In the genomic region with DNA sequence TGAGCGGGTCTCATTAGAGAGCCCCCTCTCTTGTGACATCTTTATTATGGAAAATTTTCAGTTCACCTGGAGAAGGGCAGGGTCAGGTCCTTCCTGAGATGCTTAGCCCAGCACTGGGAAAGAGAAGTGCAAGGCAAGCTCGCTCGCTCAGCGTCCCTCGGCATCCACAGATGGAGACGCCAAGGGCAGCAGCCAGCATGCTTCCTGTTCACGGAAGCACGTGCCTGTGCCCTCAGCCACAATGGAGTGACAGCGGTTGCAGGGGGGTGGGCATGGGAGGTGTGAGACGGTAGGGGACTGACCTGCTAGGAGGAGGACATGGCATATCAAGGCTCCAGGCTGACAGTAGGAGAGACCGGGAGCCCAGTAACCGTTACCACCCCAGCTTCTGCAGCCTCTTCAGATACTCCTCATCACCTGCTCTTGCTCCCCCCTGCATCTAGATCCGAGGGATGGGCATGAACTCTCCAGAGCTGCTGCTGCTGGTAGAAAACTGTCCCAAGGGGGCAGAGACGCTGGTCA, we compare ENCODE assay signal across 37 mouse cellular contexts. TPM values are rescaled to one million over a fixed set of nuclear protein-coding genes. Genes with fewer than 3 reads are reported as not detected.
"Had no signal": no experiment of that assay in that cellular context is flagged by ENCODE, and none has a peak within 500 bp of the region (broad histone marks: within the 10 kb centered on the region; RNA-seq: fewer than 3 reads in every experiment).

No protein-coding gene starts in this region.

- H3K4me3 ChIP-seq: heart, embryonic 13.5 days; heart, embryonic 15.5 days; intestine, embryonic 15.5 days; layer of hippocampus, adult 2 months; left cerebral cortex, adult 2 months; limb, embryonic 10.5 days; limb, embryonic 12.5 days; liver, embryonic 13.5 days; liver, embryonic 15.5 days had no signal

- H3K27ac ChIP-seq: heart, embryonic 13.5 days; heart, embryonic 15.5 days; hindbrain, embryonic 14.5 days; intestine, embryonic 15.5 days; layer of hippocampus, adult 2 months; left cerebral cortex, adult 2 months; limb, embryonic 10.5 days; limb, embryonic 12.5 days; liver, embryonic 13.5 days; liver, embryonic 15.5 days had no signal

- H3K27me3 ChIP-seq: heart, embryonic 13.5 days; heart, embryonic 15.5 days; intestine, embryonic 15.5 days; limb, embryonic 12.5 days; liver, embryonic 13.5 days; liver, embryonic 15.5 days had no signal

- ATAC-seq: hindbrain, embryonic 16.5 days; inflammation-experienced regulatory T-cells, adult 6 months; intestine, embryonic 15.5 days; intestine, postnatal 0 days had no signal

- H3K9me3 ChIP-seq: heart, embryonic 13.5 days; heart, embryonic 15.5 days; intestine, embryonic 15.5 days; limb, embryonic 10.5 days; limb, embryonic 12.5 days; liver, embryonic 13.5 days; liver, embryonic 15.5 days had no signal

- DNase-seq: gastrocnemius, postnatal 14 days; gastrocnemius, postnatal 36 days; heart, adult 18-20 months; heart, postnatal 14 days; heart, postnatal 36 days; kidney, adult 18-20 months; kidney, adult 8-10 months; kidney, postnatal 10 days; kidney, postnatal 25 days; kidney, postnatal 4 days; liver; liver, embryonic 13.5 days had no signal

- H3K9ac ChIP-seq: heart, embryonic 13.5 days; heart, embryonic 15.5 days; hindbrain, embryonic 14.5 days; intestine, embryonic 15.5 days; limb, embryonic 12.5 days; liver, embryonic 13.5 days; liver, embryonic 15.5 days had no signal

- H3K4me2 ChIP-seq: heart, embryonic 11.5 days; heart, embryonic 13.5 days; heart, embryonic 15.5 days; hindbrain, embryonic 14.5 days; intestine, embryonic 15.5 days; limb, embryonic 12.5 days; liver, embryonic 11.5 days; liver, embryonic 13.5 days; liver, embryonic 15.5 days had no signal

- H3K4me1 ChIP-seq: heart, embryonic 13.5 days; heart, embryonic 15.5 days; intestine, embryonic 15.5 days; limb, embryonic 10.5 days; limb, embryonic 12.5 days; liver, embryonic 13.5 days; liver, embryonic 15.5 days had no signal

RNA-seq across cellular contexts. Expression of a gene that starts 6.4 kb away (rescaled TPM):
- total RNA-seq: gastrocnemius, adult 18-20 months; gastrocnemius, adult 8-10 months; gastrocnemius, postnatal 14 days; gastrocnemius, postnatal 36 days; heart, adult 18-20 months; heart, adult 8-10 months; heart, postnatal 14 days; heart, postnatal 36 days had no signal
- polyA plus RNA-seq: heart, embryonic 11.5 days; heart, embryonic 13.5 days; heart, embryonic 15.5 days; heart, postnatal 0 days; hindbrain, embryonic 11.5 days; inflammation-experienced regulatory T-cells, adult 6 months; intestine, embryonic 15.5 days; intestine, postnatal 0 days; kidney, embryonic 14.5 days; kidney, embryonic 16.5 days; limb, embryonic 10.5 days; limb, embryonic 12.5 days; liver, embryonic 11.5 days; liver, embryonic 13.5 days; liver, embryonic 15.5 days had no signal

RNA-seq across cellular contexts. Expression of a gene that starts 24.7 kb away (rescaled TPM):
- total RNA-seq: gastrocnemius, adult 8-10 months; gastrocnemius, postnatal 14 days; gastrocnemius, postnatal 36 days; heart, adult 18-20 months; heart, adult 8-10 months; heart, postnatal 14 days; heart, postnatal 36 days; layer of hippocampus, adult 2 months; layer of hippocampus, postnatal 10 days; layer of hippocampus, postnatal 25 days; left cerebral cortex, adult 2 months; left cerebral cortex, postnatal 14 days; left cerebral cortex, postnatal 36 days had no signal
- polyA plus RNA-seq: heart, postnatal 0 days; hindbrain, embryonic 11.5 days; hindbrain, embryonic 14.5 days; hindbrain, embryonic 16.5 days; inflammation-experienced regulatory T-cells, adult 6 months; kidney, embryonic 14.5 days; limb, embryonic 10.5 days had no signal

RNA-seq across cellular contexts. Expression of a gene that starts 35.6 kb away (rescaled TPM):
- polyA plus RNA-seq: inflammation-experienced regulatory T-cells, adult 6 months had no signal
